Mouse (Mus musculus) embryonic facial prominence, embryonic 14.5 days (tissue): Measurements from ENCODE around the gene C1ql1. TPM values are rescaled to one million over a fixed set of nuclear protein-coding genes. Genes with fewer than 3 reads are reported as not detected.

Experiments used
- ATAC-seq: fragments of 200-750 bp; cut with Nextera tagmentation; 2 replicates; pipeline ENCODE4 v1.8.0; 2017; ENCODE audit warnings: low read depth, moderate number of reproducible peaks, moderate TSS enrichment
- DNase-seq: peaks from one replicate; pipeline ENCODE4 v3.0.0-alpha.2; 2015; ENCODE audit warnings: low spot score
- H3K27ac ChIP-seq: fragments of 300-500 bp; sonication (generic); replicated peaks from 2 replicates; pipeline ENCODE4 v1.5.1; 2014; ENCODE audit warnings: low read depth, mild to moderate bottlenecking, low read length, moderate library complexity
- H3K27me3 ChIP-seq: fragments of 300-500 bp; sonication (generic); replicated peaks from 2 replicates; pipeline ENCODE4 v1.6.1; 2014; ENCODE audit warnings: low read length; ENCODE audit not compliant: control insufficient read depth, insufficient read depth
- H3K36me3 ChIP-seq: fragments of 300-500 bp; sonication (generic); 2 replicates; pipeline ENCODE4 v1.6.1; 2014; ENCODE audit warnings: low read length, mixed read lengths; ENCODE audit not compliant: control insufficient read depth, insufficient read depth
- H3K4me1 ChIP-seq: fragments of 300-500 bp; sonication (generic); 2 replicates; pipeline ENCODE4 v1.6.1; 2014; ENCODE audit warnings: antibody characterized with exemption, low read length; ENCODE audit not compliant: control insufficient read depth, insufficient read depth
- H3K4me2 ChIP-seq: fragments of 300-500 bp; sonication (generic); 2 replicates; pipeline ENCODE4 v1.6.1; 2014; ENCODE audit warnings: low read depth, mild to moderate bottlenecking, low read length, moderate library complexity, mixed read lengths
- H3K4me3 ChIP-seq: fragments of 300-500 bp; sonication (generic); 2 replicates; pipeline ENCODE4 v1.5.1; 2014; ENCODE audit warnings: low read depth, mild to moderate bottlenecking, low read length
- H3K9ac ChIP-seq: fragments of 300-500 bp; sonication (generic); 2 replicates; pipeline ENCODE4 v1.6.1; 2014; ENCODE audit warnings: low read depth, mild to moderate bottlenecking, low read length, moderate library complexity, mixed read lengths
- H3K9me3 ChIP-seq: fragments of 300-500 bp; sonication (generic); 2 replicates; pipeline ENCODE4 v1.6.1; 2016; ENCODE audit warnings: low read length; ENCODE audit not compliant: control insufficient read depth
- WGBS: fragments of 180-500 bp; shearing (Covaris S2); extraction: QIAGEN DNeasy Blood & Tissue Kit; methylation state at CpG from one replicate; pipeline ENCODE4 v1.1.7; 2014; 5-methylcytosine and 5-hydroxymethylcytosine counted together
- polyA plus RNA-seq: library from polyadenylated mRNA; unstranded; fragments of >200 nt; fragmentation: Nextera tagmentation; extraction: Ambion mirVana; gene quantifications from 2 replicates; pipeline ENCODE4 v1.2.1, GENCODE M21; 2014

The C1ql1 gene
- polyA plus RNA-seq, 1 experiment from 2014 or later, result 1.8 TPM

DNA sequence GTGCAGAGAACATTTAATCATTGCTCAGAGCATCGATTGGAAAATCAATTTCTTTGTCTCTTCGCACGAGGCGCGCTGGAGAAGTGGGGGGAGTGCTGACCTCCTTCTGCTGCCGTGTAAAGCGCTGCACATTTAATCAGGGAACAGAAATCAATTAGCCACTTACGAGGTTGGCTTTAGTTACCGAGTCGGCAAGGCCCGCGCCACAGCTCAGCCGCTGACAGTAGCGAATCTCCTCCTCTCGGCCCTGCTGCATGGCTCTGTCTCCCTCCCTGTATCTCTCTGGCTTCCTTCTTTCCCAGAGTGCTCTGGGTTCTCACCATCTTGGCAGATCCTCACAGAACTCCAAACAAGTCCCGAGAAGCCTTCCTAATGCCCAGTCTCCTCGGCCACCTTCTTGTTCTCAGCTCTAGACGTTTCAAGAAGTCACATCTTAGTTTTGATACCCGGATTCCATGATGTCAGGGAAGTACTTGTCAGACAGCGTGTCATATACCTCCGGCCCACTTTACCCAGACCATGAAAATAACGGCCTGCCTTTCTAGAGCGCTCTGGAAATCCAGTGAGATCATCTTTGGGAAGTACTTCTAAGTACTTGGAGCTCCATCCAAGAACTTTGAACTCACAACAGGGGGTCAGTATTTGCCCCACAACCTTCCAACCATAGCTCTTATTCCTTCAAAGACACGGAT is 17.5 kb upstream of the C1ql1 start:
- H3K9ac ChIP-seq, result peak overlapping the region; percentile 26; the same call in 1 of the 2 replicates
- no peak overlapping the region for H3K27ac ChIP-seq

DNA sequence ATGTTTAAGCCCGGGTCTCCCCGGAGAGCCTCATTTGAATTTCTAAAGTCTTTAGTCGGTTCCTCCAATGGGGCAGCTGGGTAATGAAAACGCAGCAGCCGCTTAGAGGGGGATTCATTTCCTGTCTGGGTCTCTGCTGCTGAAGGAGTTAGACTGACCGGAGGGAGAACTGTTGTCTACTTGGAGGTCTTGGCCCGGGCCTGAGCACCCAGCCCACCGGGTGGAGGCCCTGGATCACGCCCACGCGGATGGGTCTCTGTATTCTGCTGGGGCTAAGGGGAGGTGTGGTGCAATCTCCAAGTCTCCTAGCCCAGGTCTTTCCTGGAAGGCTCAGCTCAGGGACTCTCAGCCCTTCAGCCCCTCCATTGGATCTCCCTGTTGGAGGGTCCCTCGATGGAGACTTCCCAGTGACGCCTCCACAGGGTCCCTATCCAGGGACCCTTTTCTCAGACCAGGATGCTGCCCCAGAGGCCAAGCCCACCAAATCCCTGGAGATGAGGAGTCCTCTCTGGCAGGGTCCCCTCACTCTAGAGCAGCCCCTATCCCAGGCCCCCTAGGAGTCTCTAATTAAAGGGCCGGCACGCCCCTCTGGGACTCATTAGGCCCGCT is 16.9 kb upstream of the C1ql1 start:
- Histone ChIP-seq H3K27ac (no peak overlapping the region), H3K4me1 (peaks cover 13% of the 10 kb centered on the region), H3K4me3 (no peak overlapping the region), H3K27me3 (0 out of 2 replicates have a peak, but pooled peaks cover 6% of the 10 kb centered on the region), H3K9me3 (no peaks in the 10 kb centered on the region), H3K9ac (peak overlapping the region; percentile 26), H3K36me3 (no peaks in the 10 kb centered on the region), H3K4me2 (peak overlapping the region; percentile 44)
- no peak for DNase-seq
- 10% methylated on average over 16 of the region's 16 CpGs for WGBS
- peak; percentile 50; the same call in 1 of the 2 replicates for ATAC-seq

More for the DNA sequence above, 17.5 kb upstream of the C1ql1 start:
- Histone ChIP-seq H3K9me3 (no peaks in the 10 kb centered on the region), H3K4me1 (peaks cover 13% of the 10 kb centered on the region), H3K4me2 (peak overlapping the region; percentile 44), H3K4me3 (no peak overlapping the region), H3K27me3 (0 out of 2 replicates have a peak, but pooled peaks cover 6% of the 10 kb centered on the region), H3K36me3 (no peaks in the 10 kb centered on the region)
- ATAC-seq (peak; percentile 42; the same call in 1 of the 2 replicates), DNase-seq (peak; percentile 29)
- 18% methylated on average over 23 of the region's 24 CpGs for WGBS

DNA sequence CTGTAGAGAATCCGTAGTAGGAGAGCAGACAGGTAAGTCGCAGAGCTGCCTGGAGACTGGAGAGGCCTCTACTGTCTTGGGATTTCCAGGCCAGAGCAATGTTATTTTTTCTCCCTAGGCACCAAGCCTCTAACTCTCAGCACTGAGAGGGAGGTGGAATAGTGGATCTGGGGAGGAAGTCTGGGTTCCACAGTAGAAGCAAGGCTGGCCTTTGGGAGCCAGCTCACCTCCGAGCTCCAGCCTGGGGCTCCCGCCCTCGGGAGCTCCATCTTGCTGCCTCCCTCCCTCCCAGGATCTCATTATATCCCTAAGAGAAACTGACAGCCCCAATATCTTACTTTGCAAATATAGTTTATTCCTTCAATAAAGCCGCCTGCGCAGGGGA is 16.4 kb upstream of the C1ql1 start:
- H3K27ac ChIP-seq, result no peak overlapping the region
- 34% methylated on average over 7 of the region's 7 CpGs for WGBS
- H3K9ac ChIP-seq, result 0 out of 2 replicates have a peak overlapping the region, but pooled peaks have one; percentile 26

DNA sequence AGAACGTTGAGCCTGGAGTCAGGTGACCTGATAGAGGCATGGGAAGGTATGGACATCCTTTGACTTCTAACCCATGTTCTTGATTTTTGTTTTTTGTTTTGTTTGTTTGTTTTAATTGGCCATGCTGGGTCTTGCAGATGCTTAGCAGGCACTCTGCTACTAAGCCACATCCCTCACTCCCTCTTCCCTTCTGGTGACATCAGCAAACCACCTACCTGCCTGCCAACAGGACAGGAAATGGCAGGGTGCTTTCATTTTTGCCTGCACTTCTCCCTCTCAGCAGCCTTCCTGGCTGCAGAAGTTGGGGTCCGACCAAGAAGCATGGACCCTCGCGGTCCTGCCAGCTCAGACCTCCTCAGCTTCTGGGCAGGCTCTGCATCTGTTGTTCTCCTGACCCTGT is 14.6 kb upstream of the C1ql1 start:
- Histone ChIP-seq H3K9me3 (no peaks in the 10 kb centered on the region), H3K4me3 (no peak overlapping the region), H3K27me3 (0 out of 2 replicates have a peak, but pooled peaks cover 6% of the 10 kb centered on the region), H3K9ac (no peak overlapping the region), H3K36me3 (no peaks in the 10 kb centered on the region), H3K4me2 (no peak overlapping the region), H3K27ac (no peak overlapping the region), H3K4me1 (peaks cover 13% of the 10 kb centered on the region)
- DNase-seq (no peak), ATAC-seq (no peak)
- 93% methylated on average over 4 of the region's 4 CpGs for WGBS

More for the DNA sequence above, 16.4 kb upstream of the C1ql1 start:
- Histone ChIP-seq H3K4me2 (peak overlapping the region; percentile 44; the same call in 1 of the 2 replicates), H3K4me1 (peaks cover 13% of the 10 kb centered on the region), H3K36me3 (no peaks in the 10 kb centered on the region), H3K9me3 (no peaks in the 10 kb centered on the region), H3K27me3 (0 out of 2 replicates have a peak, but pooled peaks cover 6% of the 10 kb centered on the region), H3K4me3 (no peak overlapping the region)
- no peak for DNase-seq
- no peak for ATAC-seq

DNA sequence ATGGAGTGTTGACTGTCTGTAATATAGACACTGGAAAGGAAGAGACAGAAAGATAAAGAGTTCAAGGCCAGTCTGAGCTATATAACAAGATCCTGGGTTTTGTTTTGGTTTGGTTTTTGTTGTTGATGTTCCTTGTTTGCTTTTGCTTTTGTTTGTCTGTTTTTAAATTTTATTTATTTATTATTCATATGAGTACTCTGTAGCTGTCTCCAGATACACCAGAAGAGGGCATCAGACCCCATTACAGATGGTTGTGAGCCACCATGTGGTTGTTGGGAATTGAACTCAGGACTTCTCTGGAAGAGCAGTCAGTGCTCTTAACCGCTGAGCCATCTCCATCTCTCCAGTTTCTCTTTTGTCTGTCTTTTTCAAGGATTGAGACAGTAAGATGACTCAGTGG is 12.4 kb upstream of the C1ql1 start:
- Histone ChIP-seq H3K9me3 (no peaks in the 10 kb centered on the region), H3K4me3 (no peak overlapping the region), H3K27ac (no peak overlapping the region), H3K4me2 (no peak overlapping the region), H3K36me3 (no peaks in the 10 kb centered on the region), H3K9ac (no peak overlapping the region), H3K27me3 (peaks cover 3% of the 10 kb centered on the region; the same call in 1 of the 2 replicates), H3K4me1 (peaks cover 16% of the 10 kb centered on the region)
- 84% methylated on average over 1 of the region's 1 CpGs for WGBS
- ATAC-seq (no peak), DNase-seq (no peak)

DNA sequence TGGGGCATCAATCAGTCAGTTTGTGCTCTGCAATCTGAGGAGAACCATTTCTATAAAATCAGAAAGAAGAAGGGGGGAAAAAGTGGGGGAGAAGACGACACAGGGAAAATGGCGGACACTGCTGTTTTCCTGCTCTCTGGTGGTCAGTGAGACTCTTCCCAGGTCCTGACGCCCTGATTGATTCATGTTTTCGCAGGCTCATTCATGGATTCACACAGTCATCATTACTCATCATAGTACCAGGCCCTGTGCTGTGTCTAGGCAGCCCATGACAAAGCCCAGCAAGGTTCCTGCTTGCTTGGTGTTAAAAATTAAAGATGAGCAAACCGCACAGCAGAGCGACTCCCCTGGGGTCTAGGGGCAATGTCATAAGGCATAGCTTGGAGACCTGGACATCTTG is 11.9 kb upstream of the C1ql1 start:
- 83% methylated on average over 6 of the region's 6 CpGs for WGBS
- Histone ChIP-seq H3K9ac (no peak overlapping the region), H3K4me2 (no peak overlapping the region), H3K9me3 (no peaks in the 10 kb centered on the region), H3K4me1 (peaks cover 11% of the 10 kb centered on the region), H3K27ac (no peak overlapping the region), H3K4me3 (no peak overlapping the region), H3K27me3 (peaks cover 4% of the 10 kb centered on the region; the same call in 1 of the 2 replicates), H3K36me3 (no peaks in the 10 kb centered on the region)
- ATAC-seq (no peak), DNase-seq (no peak)

DNA sequence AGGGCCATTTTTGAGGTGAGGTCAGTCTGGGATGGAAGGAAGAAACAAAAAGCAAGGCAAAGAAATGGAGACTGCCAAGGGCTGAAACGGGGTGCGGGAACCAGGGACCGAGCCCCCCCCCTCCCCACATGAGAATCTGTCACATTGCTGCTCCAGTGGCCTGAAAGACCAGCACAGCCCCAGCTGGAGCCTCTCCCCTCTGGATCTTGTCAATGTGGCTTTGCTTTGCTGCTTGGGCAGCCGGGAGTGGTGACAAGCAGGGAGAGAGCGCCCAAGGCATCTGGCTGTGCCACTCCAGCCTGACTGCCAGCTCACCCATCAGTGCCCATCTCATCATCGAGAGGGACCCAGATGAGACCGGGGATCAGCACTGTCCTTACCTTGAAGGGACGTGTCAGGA is 11.2 kb upstream of the C1ql1 start:
- Histone ChIP-seq H3K4me1 (0 out of 2 replicates have a peak, but pooled peaks cover 4% of the 10 kb centered on the region), H3K9ac (no peak overlapping the region), H3K36me3 (no peaks in the 10 kb centered on the region), H3K4me3 (no peak overlapping the region), H3K27ac (peak overlapping the region; percentile 2; the same call in 1 of the 2 replicates), H3K27me3 (peaks cover 4% of the 10 kb centered on the region), H3K9me3 (no peaks in the 10 kb centered on the region), H3K4me2 (no peak overlapping the region)
- 80% methylated on average over 8 of the region's 8 CpGs for WGBS
- DNase-seq (no peak), ATAC-seq (no peak)

DNA sequence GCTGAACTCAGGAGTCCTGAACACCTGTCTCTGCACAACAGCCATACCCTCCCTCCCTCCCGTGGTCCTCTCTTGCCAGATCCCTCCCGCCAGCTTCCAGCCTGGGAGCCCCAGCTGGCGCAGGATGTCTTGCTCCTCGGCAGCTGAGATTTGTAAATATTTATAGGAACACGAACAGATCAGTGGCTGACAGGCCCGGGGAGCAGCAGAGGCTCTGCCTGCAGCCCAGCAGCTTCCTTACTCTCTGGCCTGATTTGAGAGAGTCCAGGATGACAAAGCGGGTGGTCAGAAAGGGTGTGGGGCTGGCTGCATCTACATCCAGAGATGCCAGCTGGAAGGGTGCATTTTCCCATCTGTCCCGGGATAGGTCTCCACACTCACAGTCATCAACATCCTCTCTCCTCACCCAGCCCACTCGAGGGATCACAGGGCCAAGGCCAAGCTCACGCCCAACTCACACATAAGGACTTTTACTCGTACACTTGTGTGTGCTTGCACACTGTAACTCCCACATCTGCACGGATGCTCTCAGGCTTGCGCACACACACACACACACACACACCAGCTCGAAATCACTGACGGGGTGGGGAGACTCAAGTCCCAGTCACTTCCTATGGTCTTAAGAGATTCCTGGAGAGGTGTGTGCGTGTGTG is 10.6 kb upstream of the C1ql1 start:
- Histone ChIP-seq H3K4me1 (0 out of 2 replicates have a peak, but pooled peaks cover 4% of the 10 kb centered on the region), H3K4me2 (no peak overlapping the region), H3K36me3 (no peaks in the 10 kb centered on the region), H3K27ac (peak overlapping the region; percentile 2; the same call in 1 of the 2 replicates), H3K9me3 (no peaks in the 10 kb centered on the region), H3K4me3 (no peak overlapping the region), H3K9ac (no peak overlapping the region), H3K27me3 (peaks cover 4% of the 10 kb centered on the region)
- WGBS, result 47% methylated on average over 15 of the region's 16 CpGs
- DNase-seq (peak; percentile 81), ATAC-seq (peak; percentile 71; the same call in 1 of the 2 replicates)
